Mouse (Mus musculus): ENCODE measurements at regions not wholly inside any gene's neighbourhood (a gene's known extent, or its start where the extent isn't known, plus 50 kb on each side); places are given as distances from the start of the nearest gene placed in this dataset.

- H3K27me3 ChIP-seq = no peaks in the 10 kb centered on the region
- ATAC-seq (ENCODE audit: insufficient number of reproducible peaks, insufficient read depth, low FRiP score, low TSS enrichment, low read depth) = peak; percentile 78
- H3K27ac ChIP-seq = no peak overlapping the region
- no peaks in the 10 kb centered on the region for H3K9me3 ChIP-seq
- no peaks in the 10 kb centered on the region for H3K36me3 ChIP-seq
- no peak overlapping the region for H3K4me3 ChIP-seq (replicated peaks)
- peaks cover 4% of the 10 kb centered on the region for H3K4me1 ChIP-seq (replicated peaks)
- no peak overlapping the region for H3K9ac ChIP-seq (replicated peaks)
- no peak overlapping the region for H3K4me2 ChIP-seq
These were observed 378.2 kb downstream of the Olfm4 start for GRCm38 (mm10) chr14:80362024-80362622.

DNA sequence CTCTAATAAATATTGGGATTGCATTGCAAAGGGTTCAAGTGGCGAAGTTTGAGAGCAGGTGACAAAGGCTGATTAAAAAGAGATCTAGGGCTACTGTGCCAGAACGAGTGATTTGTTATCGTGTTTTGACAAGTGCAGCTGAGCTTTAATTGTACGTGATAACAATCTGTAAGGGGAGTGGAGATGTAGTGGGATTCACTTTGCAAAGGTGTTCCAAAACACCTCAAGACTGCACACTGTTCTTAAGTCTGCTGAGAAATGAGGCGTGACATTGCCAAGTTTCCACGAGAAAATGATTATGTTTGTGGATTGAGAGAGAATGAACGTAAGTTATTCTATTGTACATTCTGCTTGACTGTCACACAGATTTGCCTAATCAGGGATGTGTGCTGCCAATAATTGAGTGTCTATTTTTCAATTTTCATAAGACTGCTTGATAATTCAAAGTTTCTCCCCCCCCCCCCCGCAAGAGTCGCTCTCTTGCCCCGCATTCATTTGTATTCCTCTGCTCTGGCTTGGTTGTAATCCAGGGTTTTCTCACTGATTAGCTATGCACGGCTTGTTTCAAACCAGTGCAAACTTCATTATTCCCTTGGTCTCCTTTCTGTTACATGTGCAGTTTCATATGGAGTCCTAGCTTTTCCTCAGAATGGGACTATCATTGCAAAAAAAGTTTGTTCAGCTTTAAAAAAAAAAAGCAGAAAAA lies 385.7 kb downstream of the Olfm4 start:
- ATAC-seq (ENCODE audit: insufficient number of reproducible peaks, insufficient read depth, low FRiP score, low TSS enrichment, low read depth) = no peak
- H3K4me2 ChIP-seq = no peak overlapping the region
- H3K9me3 ChIP-seq = no peaks in the 10 kb centered on the region
- no peaks in the 10 kb centered on the region for H3K27me3 ChIP-seq
- H3K27ac ChIP-seq = no peak overlapping the region
- H3K36me3 ChIP-seq = no peaks in the 10 kb centered on the region
- WGBS = 74% methylated on average over 11 of the region's 11 CpGs
- H3K4me1 ChIP-seq (replicated peaks) = no peaks in the 10 kb centered on the region
- H3K4me3 ChIP-seq (replicated peaks) = no peak overlapping the region
- no peak overlapping the region for H3K9ac ChIP-seq (replicated peaks)

GRCm38 (mm10) chr14:80374290-80374689 lies 390.4 kb downstream of the Olfm4 start:
- Histone ChIP-seq H3K9ac (replicated peaks) (no peak overlapping the region), H3K36me3 (no peaks in the 10 kb centered on the region), H3K27ac (no peak overlapping the region), H3K4me1 (replicated peaks) (no peaks in the 10 kb centered on the region), H3K4me3 (replicated peaks) (no peak overlapping the region), H3K9me3 (no peaks in the 10 kb centered on the region), H3K27me3 (no peaks in the 10 kb centered on the region), H3K4me2 (no peak overlapping the region)
- no peak for ATAC-seq (ENCODE audit: insufficient number of reproducible peaks, insufficient read depth, low FRiP score, low TSS enrichment, low read depth)
- 94% methylated on average over 1 of the region's 1 CpGs for WGBS

- WGBS = 61% methylated on average over 1 of the region's 1 CpGs
- no peak for ATAC-seq (ENCODE audit: insufficient number of reproducible peaks, insufficient read depth, low FRiP score, low TSS enrichment, low read depth)
- H3K9me3 ChIP-seq = no peaks in the 10 kb centered on the region
- H3K4me2 ChIP-seq = no peak overlapping the region
- no peak overlapping the region for H3K9ac ChIP-seq (replicated peaks)
- no peaks in the 10 kb centered on the region for H3K36me3 ChIP-seq
- H3K27me3 ChIP-seq = no peaks in the 10 kb centered on the region
- H3K27ac ChIP-seq = no peak overlapping the region
- H3K4me3 ChIP-seq (replicated peaks) = no peak overlapping the region
- no peaks in the 10 kb centered on the region for H3K4me1 ChIP-seq (replicated peaks)
These were observed 393.2 kb downstream of the Olfm4 start for GRCm38 (mm10) chr14:80377064-80377463.

DNA sequence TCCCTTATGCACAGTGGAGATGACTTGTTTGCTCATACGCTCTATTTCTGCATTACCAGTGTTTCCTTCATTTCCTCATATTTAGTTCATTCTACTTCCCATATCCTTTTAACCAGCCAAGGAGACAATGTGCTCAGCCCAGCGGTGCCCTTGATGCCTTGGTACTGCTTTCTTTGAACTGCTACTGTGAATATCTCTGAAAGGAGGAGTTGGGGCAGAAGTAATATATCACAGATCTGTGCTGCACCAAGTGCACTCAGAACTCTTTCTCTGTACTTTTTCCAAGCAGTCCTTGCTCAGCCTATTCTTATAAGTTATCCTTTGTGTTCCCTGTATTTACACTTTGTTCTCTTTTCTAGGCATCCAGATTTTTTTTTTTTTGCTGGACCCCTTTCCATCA lies 407.5 kb downstream of the Olfm4 start:
- Histone ChIP-seq H3K4me1 (replicated peaks) (no peaks in the 10 kb centered on the region), H3K4me2 (no peak overlapping the region), H3K27me3 (no peaks in the 10 kb centered on the region), H3K9ac (replicated peaks) (no peak overlapping the region), H3K9me3 (no peaks in the 10 kb centered on the region), H3K4me3 (replicated peaks) (no peak overlapping the region), H3K36me3 (no peaks in the 10 kb centered on the region), H3K27ac (no peak overlapping the region)
- ATAC-seq (ENCODE audit: insufficient number of reproducible peaks, insufficient read depth, low FRiP score, low TSS enrichment, low read depth) = no peak
- WGBS = 89% methylated on average over 2 of the region's 2 CpGs

DNA sequence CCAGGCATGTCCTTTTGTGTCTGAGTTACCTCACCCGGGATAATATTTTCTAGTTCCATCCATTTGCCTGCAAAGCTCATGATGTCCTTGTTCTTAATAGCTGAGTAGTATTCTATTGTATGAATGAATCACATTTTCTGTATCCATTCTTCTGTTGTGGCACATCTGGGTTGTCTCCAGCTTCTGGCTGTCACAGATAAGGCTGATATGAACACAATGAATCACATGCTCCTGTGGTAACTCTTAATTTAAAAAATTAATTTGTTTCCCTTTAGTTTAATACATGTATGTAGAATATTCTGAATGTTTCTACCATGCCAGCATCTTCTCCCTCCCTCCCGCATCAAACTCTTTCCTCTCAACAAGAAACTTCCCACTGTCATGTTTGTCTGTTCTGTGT lies 424.4 kb downstream of the Olfm4 start:
- Histone ChIP-seq H3K27ac (no peak overlapping the region), H3K4me3 (replicated peaks) (no peak overlapping the region), H3K9me3 (no peaks in the 10 kb centered on the region), H3K27me3 (no peaks in the 10 kb centered on the region), H3K9ac (replicated peaks) (no peak overlapping the region), H3K36me3 (no peaks in the 10 kb centered on the region), H3K4me2 (no peak overlapping the region), H3K4me1 (replicated peaks) (no peaks in the 10 kb centered on the region)
- 90% methylated on average over 2 of the region's 2 CpGs for WGBS
- no peak for ATAC-seq (ENCODE audit: insufficient number of reproducible peaks, insufficient read depth, low FRiP score, low TSS enrichment, low read depth)

DNA sequence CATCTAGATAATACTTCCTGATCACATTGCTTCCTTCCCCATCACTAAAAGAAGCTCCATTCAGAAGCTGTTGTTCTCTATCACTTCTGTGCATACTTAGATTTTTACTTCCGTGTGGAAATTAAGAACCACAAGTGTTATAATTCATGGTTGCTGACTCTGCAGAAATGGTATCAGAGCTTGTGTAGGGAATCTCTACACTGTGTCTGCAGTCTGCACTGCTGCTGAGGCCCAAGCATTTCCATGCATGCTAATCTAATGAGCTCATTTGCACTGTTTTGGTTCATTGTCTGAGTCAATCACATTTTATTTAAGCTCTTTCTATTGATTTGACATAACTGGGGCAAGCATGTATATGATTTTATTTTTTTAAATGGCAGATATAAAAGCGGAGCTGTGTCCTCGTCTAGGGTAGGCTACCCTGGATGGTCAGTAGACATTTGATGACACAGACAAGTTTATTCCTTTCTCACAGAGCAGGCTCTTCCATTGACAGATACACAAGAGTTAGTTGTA lies 435.0 kb downstream of the Olfm4 start:
- no peak overlapping the region for H3K4me3 ChIP-seq (replicated peaks)
- H3K9ac ChIP-seq (replicated peaks) = no peak overlapping the region
- no peak for ATAC-seq (ENCODE audit: insufficient number of reproducible peaks, insufficient read depth, low FRiP score, low TSS enrichment, low read depth)
- H3K36me3 ChIP-seq = no peaks in the 10 kb centered on the region
- 86% methylated on average over 3 of the region's 3 CpGs for WGBS
- H3K9me3 ChIP-seq = no peaks in the 10 kb centered on the region
- H3K4me1 ChIP-seq (replicated peaks) = no peaks in the 10 kb centered on the region
- no peak overlapping the region for H3K4me2 ChIP-seq
- no peaks in the 10 kb centered on the region for H3K27me3 ChIP-seq
- no peak overlapping the region for H3K27ac ChIP-seq

GRCm38 (mm10) chr14:80443820-80444219 lies 459.9 kb downstream of the Olfm4 start:
- H3K9ac ChIP-seq (replicated peaks) = no peak overlapping the region
- H3K4me1 ChIP-seq (replicated peaks) = no peaks in the 10 kb centered on the region
- no peaks in the 10 kb centered on the region for H3K36me3 ChIP-seq
- no peak overlapping the region for H3K4me3 ChIP-seq (replicated peaks)
- no peaks in the 10 kb centered on the region for H3K9me3 ChIP-seq
- H3K4me2 ChIP-seq = no peak overlapping the region
- no peak overlapping the region for H3K27ac ChIP-seq
- H3K27me3 ChIP-seq = no peaks in the 10 kb centered on the region
- ATAC-seq (ENCODE audit: insufficient number of reproducible peaks, insufficient read depth, low FRiP score, low TSS enrichment, low read depth) = no peak

- Histone ChIP-seq H3K4me3 (replicated peaks) (no peak overlapping the region), H3K4me1 (replicated peaks) (no peaks in the 10 kb centered on the region), H3K9ac (replicated peaks) (no peak overlapping the region), H3K4me2 (no peak overlapping the region), H3K9me3 (no peaks in the 10 kb centered on the region), H3K27me3 (no peaks in the 10 kb centered on the region), H3K36me3 (no peaks in the 10 kb centered on the region), H3K27ac (no peak overlapping the region)
- WGBS = 70% methylated on average over 1 of the region's 1 CpGs
- no peak for ATAC-seq (ENCODE audit: insufficient number of reproducible peaks, insufficient read depth, low FRiP score, low TSS enrichment, low read depth)
These were observed 487.6 kb downstream of the Olfm4 start for GRCm38 (mm10) chr14:80471470-80471869.

DNA sequence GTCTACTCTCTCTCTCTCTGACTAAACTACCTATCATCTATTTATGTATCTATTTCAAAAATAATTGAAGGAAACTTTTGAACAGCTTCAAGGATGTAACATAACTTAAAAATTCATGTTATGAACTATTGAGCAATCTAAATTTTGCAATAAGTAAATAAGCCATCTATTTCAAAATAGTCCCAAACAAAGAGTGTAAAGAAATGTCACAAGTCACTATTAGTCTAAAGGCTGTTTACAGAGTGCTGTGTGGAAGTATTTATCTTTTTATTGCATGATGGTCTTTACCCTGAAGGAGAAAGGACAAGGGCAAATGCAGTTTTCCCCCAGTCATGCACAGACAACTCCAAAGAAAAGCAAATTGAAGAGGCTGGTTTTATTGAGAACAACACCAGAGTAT lies 496.0 kb downstream of the Olfm4 start:
- Histone ChIP-seq H3K9me3 (no peaks in the 10 kb centered on the region), H3K9ac (replicated peaks) (no peak overlapping the region), H3K4me2 (no peak overlapping the region), H3K27me3 (no peaks in the 10 kb centered on the region), H3K4me1 (replicated peaks) (no peaks in the 10 kb centered on the region), H3K4me3 (replicated peaks) (no peak overlapping the region), H3K27ac (no peak overlapping the region), H3K36me3 (no peaks in the 10 kb centered on the region)
- ATAC-seq (ENCODE audit: insufficient number of reproducible peaks, insufficient read depth, low FRiP score, low TSS enrichment, low read depth) = no peak

DNA sequence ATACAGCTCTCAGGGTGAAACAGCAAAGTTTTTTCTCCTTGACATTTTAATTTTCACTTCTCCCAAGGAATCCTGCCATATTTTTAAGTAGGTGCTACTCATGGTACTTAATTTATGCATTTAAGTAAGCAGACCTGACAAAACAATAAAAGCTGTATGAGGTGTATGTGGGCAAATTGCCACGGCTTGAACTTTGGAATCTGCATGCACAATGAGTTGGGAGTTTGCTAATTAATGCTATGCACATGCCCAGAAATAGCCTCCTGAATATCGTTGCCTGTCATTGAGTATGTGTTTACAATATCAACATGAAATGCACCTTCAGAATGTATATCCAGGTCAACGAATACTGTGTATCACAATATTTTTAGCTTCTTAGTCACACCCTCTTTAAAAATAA lies 498.9 kb downstream of the Olfm4 start:
- Histone ChIP-seq H3K4me3 (replicated peaks) (no peak overlapping the region), H3K4me2 (no peak overlapping the region), H3K4me1 (replicated peaks) (no peaks in the 10 kb centered on the region), H3K9me3 (no peaks in the 10 kb centered on the region), H3K9ac (replicated peaks) (no peak overlapping the region), H3K27ac (no peak overlapping the region), H3K36me3 (no peaks in the 10 kb centered on the region), H3K27me3 (no peaks in the 10 kb centered on the region)
- no peak for ATAC-seq (ENCODE audit: insufficient number of reproducible peaks, insufficient read depth, low FRiP score, low TSS enrichment, low read depth)
- 74% methylated on average over 3 of the region's 3 CpGs for WGBS

- ATAC-seq (ENCODE audit: insufficient number of reproducible peaks, insufficient read depth, low FRiP score, low TSS enrichment, low read depth) = no peak
- H3K27ac ChIP-seq = no peak overlapping the region
These were observed 500.4 kb downstream of the Olfm4 start for GRCm38 (mm10) chr14:80484256-80484655.

More at GRCm38 (mm10) chr14:80484256-80484655, 500.4 kb downstream of the Olfm4 start:
- Histone ChIP-seq H3K9me3 (no peaks in the 10 kb centered on the region), H3K36me3 (no peaks in the 10 kb centered on the region), H3K4me1 (replicated peaks) (no peaks in the 10 kb centered on the region), H3K4me3 (replicated peaks) (no peak overlapping the region), H3K4me2 (no peak overlapping the region), H3K9ac (replicated peaks) (no peak overlapping the region), H3K27me3 (no peaks in the 10 kb centered on the region)

All from limb, embryonic 12.5 days (tissue).